Mouse (Mus musculus) left cerebral cortex, postnatal 10 days (tissue): Measurements from ENCODE around the gene Sertad3. TPM values are rescaled to one million over a fixed set of nuclear protein-coding genes. Genes with fewer than 3 reads are reported as not detected.
A peak's percentile ranks its signal among the peaks of the same experiment; 100 is the strongest.
"Not testable (repeated sequence)": the region's sequence is repeated elsewhere in the genome, so short reads cannot be mapped to it uniquely, and the experiment has no call there.

Source experiments
- DNase-seq, 2 experiments: peaks; one replicate each; pipeline ENCODE4 v3.0.0; 2021 to 2022; ENCODE audit warnings: low spot score in 2 of 2, mixed read lengths in 1 of 2; ENCODE audit errors: extremely low spot score in 1 of 2
- intact Hi-C: fragments of 180-260 bp; cut with DNase I; formaldehyde crosslinking; loops from one replicate; pipeline ENCODE4 v1.15.1; 2025
- total RNA-seq, 2 experiments: library from RNA; stranded (reverse); gene quantifications; 2 replicates each; pipeline ENCODE4 v1.2.3; 2021

The Sertad3 gene
- total RNA-seq, 2 experiments from 2014 or later: 2.5 to 3.2 TPM

- intact Hi-C loops: no loop called here
- DNase-seq: peak in 1 of 2 experiments; percentile 91
Measured at GRCm38 (mm10) chr7:27487740-27488268, 14.2 kb downstream of the Sertad3 start.

- intact Hi-C loops: no loop called here
Measured at GRCm38 (mm10) chr7:27489270-27489869, 15.8 kb downstream of the Sertad3 start.

GRCm38 (mm10) chr7:27490227-27490542 is 16.6 kb downstream of the Sertad3 start:
- intact Hi-C loops: no loop called here
- no peak for DNase-seq

More at GRCm38 (mm10) chr7:27489270-27489869, 15.8 kb downstream of the Sertad3 start:
- peak in 1 of 2 experiments; percentile 50 for DNase-seq

- DNase-seq: peak; percentile 66 to 95
- intact Hi-C loops: no loop called here
Measured at GRCm38 (mm10) chr7:27490543-27491329, 17.2 kb downstream of the Sertad3 start.

GRCm38 (mm10) chr7:27491856-27492255 is 18.3 kb downstream of the Sertad3 start:
- intact Hi-C loops: no loop called here
- no peak for DNase-seq

- no peak for DNase-seq
- intact Hi-C loops: no loop called here
Measured at GRCm38 (mm10) chr7:27493022-27493421, 19.5 kb downstream of the Sertad3 start.

GRCm38 (mm10) chr7:27493450-27493849 is 19.9 kb downstream of the Sertad3 start:
- intact Hi-C loops: no loop called here
- no peak for DNase-seq

GRCm38 (mm10) chr7:27494659-27495367 is 21.2 kb downstream of the Sertad3 start:
- intact Hi-C loops: not testable (repeated sequence)

GRCm38 (mm10) chr7:27499036-27499435 is 25.5 kb downstream of the Sertad3 start, which contains the start of gene Prx:
Gene Prx (plus strand): TSS chr7:27499324.
- intact Hi-C loops: no loop called here
- no peak for DNase-seq

More at GRCm38 (mm10) chr7:27494659-27495367, 21.2 kb downstream of the Sertad3 start:
- not testable (repeated sequence) for DNase-seq

GRCm38 (mm10) chr7:27501620-27502019 is 28.1 kb downstream of the Sertad3 start:
- intact Hi-C loops: no loop called here
- no peak for DNase-seq

- DNase-seq: no peak
Measured at GRCm38 (mm10) chr7:27506765-27507370, 33.3 kb downstream of the Sertad3 start.

GRCm38 (mm10) chr7:27507711-27508647 is 34.4 kb downstream of the Sertad3 start:
- intact Hi-C loops: no loop called here
- peak; percentile 88 to 97 for DNase-seq

More at GRCm38 (mm10) chr7:27506765-27507370, 33.3 kb downstream of the Sertad3 start:
- intact Hi-C loops: no loop called here

GRCm38 (mm10) chr7:27508648-27509005 is 35.1 kb downstream of the Sertad3 start:
- intact Hi-C loops: no loop called here
- DNase-seq: peak in 1 of 2 experiments; percentile 76

- intact Hi-C loops: no loop called here
Measured at GRCm38 (mm10) chr7:27510809-27511208, 37.2 kb downstream of the Sertad3 start.

GRCm38 (mm10) chr7:27514961-27515360 is 41.4 kb downstream of the Sertad3 start:
- no peak for DNase-seq
- intact Hi-C loops: no loop called here

More at GRCm38 (mm10) chr7:27510809-27511208, 37.2 kb downstream of the Sertad3 start:
- no peak for DNase-seq

- DNase-seq: no peak
- intact Hi-C loops: no loop called here
Measured at GRCm38 (mm10) chr7:27518314-27518713, 44.7 kb downstream of the Sertad3 start.

- intact Hi-C loops: no loop called here
Measured at GRCm38 (mm10) chr7:27520104-27520503, 46.5 kb downstream of the Sertad3 start.

GRCm38 (mm10) chr7:27520599-27520998 is 47.0 kb downstream of the Sertad3 start:
- intact Hi-C loops: no loop called here
- peak in 1 of 2 experiments; percentile 8 for DNase-seq

More at GRCm38 (mm10) chr7:27520104-27520503, 46.5 kb downstream of the Sertad3 start:
- no peak for DNase-seq
